9 mouse cellular contexts compared by ENCODE assay signal in genomic region chr2:101862219-101863123, GRCm38 (mm10). TPM values are rescaled to one million over a fixed set of nuclear protein-coding genes. Genes with fewer than 3 reads are reported as not detected.
DNase-seq lines count a peak whose midpoint lies in the region; ATAC-seq and TF ChIP-seq lines count a peak whose summit lies in the region.
"Had no signal": no experiment of that assay in that cellular context is flagged by ENCODE, and none has a peak within 500 bp of the region (broad histone marks: within the 10 kb centered on the region; RNA-seq: fewer than 3 reads in every experiment).

No protein-coding gene starts in this region.

- no peak overlapping the region for H3K4me2 ChIP-seq in hindbrain, embryonic 14.5 days (replicated peaks)
- H3K4me2 ChIP-seq in heart, postnatal 0 days (ENCODE audit: low read depth, low read length) = no peak overlapping the region
- peak overlapping the region; percentile 29 for H3K4me2 ChIP-seq in limb, embryonic 14.5 days (replicated peaks; ENCODE audit: low read depth, low read length, severe bottlenecking)

- DNase-seq in hindbrain, embryonic 14.5 days (ENCODE audit: low spot score) = no peak
- DNase-seq in hindbrain, embryonic 10.5 days (ENCODE audit: low spot score) = no peak
- DNase-seq in adrenal gland, adult 18-20 months (ENCODE audit: low spot score in 2 of 2) = peak; percentile 44 to 48
- DNase-seq in heart, postnatal 0 days (ENCODE audit: low spot score) = no peak
- DNase-seq in limb, embryonic 14.5 days (ENCODE audit: low spot score) = peak; percentile 55
- no peak for DNase-seq in frontal cortex, postnatal 25 days (ENCODE audit: low spot score in 2 of 2)
- DNase-seq in neural tube, embryonic 10.5 days (ENCODE audit: extremely low spot score, low spot score) = no peak
- DNase-seq in cerebellum, postnatal 36 days = no peak

- H3K9me3 ChIP-seq in hindbrain, embryonic 14.5 days (ENCODE audit: control insufficient read depth, low read length) = no peaks in the 10 kb centered on the region
- no peaks in the 10 kb centered on the region for H3K9me3 ChIP-seq in hindbrain, embryonic 10.5 days
- H3K9me3 ChIP-seq in heart, postnatal 0 days (replicated peaks; ENCODE audit: control insufficient read depth, low read length) = no peaks in the 10 kb centered on the region
- H3K9me3 ChIP-seq in limb, embryonic 14.5 days (ENCODE audit: control insufficient read depth, low read length) = no peaks in the 10 kb centered on the region
- H3K9me3 ChIP-seq: megakaryocyte, embryonic 14.5 days had no signal

- H3K36me3 ChIP-seq in hindbrain, embryonic 14.5 days (replicated peaks; ENCODE audit: control insufficient read depth, insufficient read depth) = no peaks in the 10 kb centered on the region
- H3K36me3 ChIP-seq in hindbrain, embryonic 10.5 days = no peaks in the 10 kb centered on the region
- H3K36me3 ChIP-seq in heart, postnatal 0 days (replicated peaks; ENCODE audit: control insufficient read depth, insufficient read depth, low read length) = no peaks in the 10 kb centered on the region
- H3K36me3 ChIP-seq in limb, embryonic 14.5 days (ENCODE audit: control insufficient read depth, insufficient read depth, low read length) = no peaks in the 10 kb centered on the region

- H3K4me1 ChIP-seq in hindbrain, embryonic 14.5 days (replicated peaks; ENCODE audit: control insufficient read depth, insufficient read depth, low read length) = no peaks in the 10 kb centered on the region
- H3K4me1 ChIP-seq in hindbrain, embryonic 10.5 days (replicated peaks) = no peaks in the 10 kb centered on the region; the same call in 1 of the 2 replicates
- no peaks in the 10 kb centered on the region for H3K4me1 ChIP-seq in heart, postnatal 0 days (ENCODE audit: control insufficient read depth, insufficient read depth)
- H3K4me1 ChIP-seq in limb, embryonic 14.5 days (ENCODE audit: control insufficient read depth, insufficient read depth, low read length) = peaks cover 25% of the 10 kb centered on the region

- 72% methylated on average over 15 of the region's 15 CpGs for WGBS in hindbrain, embryonic 14.5 days
- 80% methylated on average over 15 of the region's 15 CpGs for WGBS in hindbrain, embryonic 10.5 days
- 40% methylated on average over 15 of the region's 15 CpGs for WGBS in heart, postnatal 0 days
- 29% methylated on average over 15 of the region's 15 CpGs for WGBS in limb, embryonic 14.5 days

- H3K4me3 ChIP-seq in hindbrain, embryonic 14.5 days (replicated peaks; ENCODE audit: low read length) = no peak overlapping the region
- H3K4me3 ChIP-seq in hindbrain, embryonic 10.5 days = no peak overlapping the region
- no peak overlapping the region for H3K4me3 ChIP-seq in heart, postnatal 0 days (ENCODE audit: low read depth, low read length)
- H3K4me3 ChIP-seq in limb, embryonic 14.5 days (replicated peaks; ENCODE audit: low read length) = 0 out of 2 replicates have a peak overlapping the region, but pooled peaks have one; percentile 3
- H3K4me3 ChIP-seq: megakaryocyte, embryonic 14.5 days had no signal

- 0 out of 2 replicates have a peak, but pooled peaks have one; percentile 40 for ATAC-seq in hindbrain, embryonic 14.5 days (ENCODE audit: low FRiP score)
- peak; percentile 53 for ATAC-seq in heart, postnatal 0 days (ENCODE audit: insufficient read depth, low read depth)
- peak; percentile 68 for ATAC-seq in limb, embryonic 14.5 days (ENCODE audit: low FRiP score, low read depth)

- no peaks in the 10 kb centered on the region for H3K27me3 ChIP-seq in hindbrain, embryonic 14.5 days (ENCODE audit: control insufficient read depth, insufficient read depth, low read length)
- H3K27me3 ChIP-seq in hindbrain, embryonic 10.5 days (ENCODE audit: insufficient read depth, poor library complexity, severe bottlenecking) = no peaks in the 10 kb centered on the region
- no peaks in the 10 kb centered on the region for H3K27me3 ChIP-seq in heart, postnatal 0 days (ENCODE audit: control insufficient read depth, insufficient read depth, low read length)
- H3K27me3 ChIP-seq in limb, embryonic 14.5 days (ENCODE audit: control insufficient read depth, insufficient read depth, low read length) = no peaks in the 10 kb centered on the region

- H3K27ac ChIP-seq in hindbrain, embryonic 14.5 days = no peak overlapping the region
- no peak overlapping the region for H3K27ac ChIP-seq in hindbrain, embryonic 10.5 days
- no peak overlapping the region for H3K27ac ChIP-seq in heart, postnatal 0 days (ENCODE audit: low read depth)
- H3K27ac ChIP-seq in limb, embryonic 14.5 days (replicated peaks; ENCODE audit: low read depth, low read length) = no peak overlapping the region

- no peak for TF ChIP-seq EP300 in heart, postnatal 0 days (IDR thresholded peaks at IDR 0.05; ENCODE audit: low read depth)

- H3K9ac ChIP-seq in hindbrain, embryonic 14.5 days = no peak overlapping the region
- H3K9ac ChIP-seq in heart, postnatal 0 days (replicated peaks; ENCODE audit: low read depth, low read length) = no peak overlapping the region
- 0 out of 2 replicates have a peak overlapping the region, but pooled peaks have one; percentile 7 for H3K9ac ChIP-seq in limb, embryonic 14.5 days (ENCODE audit: low read depth, low read length, severe bottlenecking)

- no peak for TF ChIP-seq CTCF in heart, postnatal 0 days (IDR thresholded peaks at IDR 0.05; ENCODE audit: low read depth)

- no peak for TF ChIP-seq POLR2A in limb, embryonic 14.5 days (IDR thresholded peaks at IDR 0.05; ENCODE audit: borderline replicate concordance, extremely low read depth, insufficient read depth, insufficient read length)

RNA-seq across cellular contexts. Expression of gene Prr5l, which starts 20.4 kb away (rescaled TPM):
- 4.4 and 6.0 TPM in 2 replicates for polyA plus RNA-seq in hindbrain, embryonic 14.5 days (2014; fragmentation: Nextera tagmentation; extraction: Ambion mirVana)
- 17.8 and 21.6 TPM in 2 replicates for polyA plus RNA-seq in hindbrain, embryonic 10.5 days (2016; fragmentation: Nextera tagmentation; extraction: Ambion mirVana)
- 1 to 10 TPM; 3.9 to 5.6 TPM for total RNA-seq in adrenal gland, adult 18-20 months (2021)
- 3.7 and 16.1 TPM in 2 replicates for total RNA-seq in heart, postnatal 0 days (2014; rRNA removed; ENCODE audit: low replicate concordance)
- 2.9 and 3.7 TPM in 2 replicates for polyA plus RNA-seq in heart, postnatal 0 days (2015; fragmentation: Nextera tagmentation; extraction: Ambion mirVana)
- 16.4 and 21.8 TPM in 2 replicates for polyA plus RNA-seq in limb, embryonic 14.5 days (2012; rRNA removed)
- 27.3 and 29.0 TPM in 2 replicates for polyA plus RNA-seq in limb, embryonic 14.5 days (2014; fragmentation: Nextera tagmentation; extraction: Ambion mirVana)

RNA-seq across cellular contexts. Expression of gene Commd9, which starts 23.6 kb away (rescaled TPM):
- polyA plus RNA-seq in hindbrain, embryonic 14.5 days (2014; fragmentation: Nextera tagmentation; extraction: Ambion mirVana) = 99.1 TPM in 2 replicates
- polyA plus RNA-seq in hindbrain, embryonic 10.5 days (2016; fragmentation: Nextera tagmentation; extraction: Ambion mirVana) = 71.5 and 85.4 TPM in 2 replicates
- 10 to 100 TPM; 36.5 to 37.1 TPM for total RNA-seq in adrenal gland, adult 18-20 months (2021)
- total RNA-seq in heart, postnatal 0 days (2014; rRNA removed; ENCODE audit: low replicate concordance) = 29.8 and 44.6 TPM in 2 replicates
- polyA plus RNA-seq in heart, postnatal 0 days (2015; fragmentation: Nextera tagmentation; extraction: Ambion mirVana) = 46.3 and 52.3 TPM in 2 replicates
- 114 and 140 TPM in 2 replicates for polyA plus RNA-seq in limb, embryonic 14.5 days (2012; rRNA removed)
- polyA plus RNA-seq in limb, embryonic 14.5 days (2014; fragmentation: Nextera tagmentation; extraction: Ambion mirVana) = 68.8 and 72.7 TPM in 2 replicates

Comparison
In these comparisons a context has a peak if more than half of its experiments do, and no peak if none do; other contexts are left out.
1. DNase-seq: peak in adrenal gland, adult 18-20 months (2 of 2) and limb, embryonic 14.5 days (single experiment); none in hindbrain, embryonic 14.5 days (single experiment), hindbrain, embryonic 10.5 days (single experiment), heart, postnatal 0 days (single experiment), frontal cortex, postnatal 25 days (0 of 2), neural tube, embryonic 10.5 days (single experiment) and cerebellum, postnatal 36 days (0 of 2).
2. Peak in every context shown above with its lines, with median percentiles within 50 percentile points of each other: ATAC-seq.